Mouse (Mus musculus) stomach, embryonic 15.5 days (tissue): ENCODE measurements around the gene Izumo4. TPM values are rescaled to one million over a fixed set of nuclear protein-coding genes. Genes with fewer than 3 reads are reported as not detected.

Experiments
- ATAC-seq: fragments of 200-750 bp; cut with Nextera tagmentation; 2 replicates; pipeline ENCODE4 v1.8.0; 2017; ENCODE audit warnings: low read depth, moderate number of reproducible peaks, moderate TSS enrichment; ENCODE audit not compliant: insufficient read depth, low FRiP score
- H3K27ac ChIP-seq: fragments of 300-500 bp; sonication (generic); 2 replicates; pipeline ENCODE4 v1.5.1; 2015; ENCODE audit warnings: mild to moderate bottlenecking, inconsistent platforms
- H3K27me3 ChIP-seq: fragments of 300-500 bp; sonication (generic); replicated peaks from 2 replicates; pipeline ENCODE4 v1.6.1; 2015; ENCODE audit warnings: inconsistent platforms
- H3K36me3 ChIP-seq: fragments of 300-500 bp; sonication (generic); 2 replicates; pipeline ENCODE4 v1.6.1; 2015; ENCODE audit warnings: inconsistent platforms
- H3K4me1 ChIP-seq: fragments of 300-500 bp; sonication (generic); 2 replicates; pipeline ENCODE4 v1.6.1; 2015; ENCODE audit warnings: inconsistent platforms
- H3K4me2 ChIP-seq: fragments of 300-500 bp; sonication (generic); 2 replicates; pipeline ENCODE4 v1.6.1; 2015; ENCODE audit warnings: mild to moderate bottlenecking, inconsistent platforms
- H3K4me3 ChIP-seq: fragments of 300-500 bp; sonication (generic); replicated peaks from 2 replicates; pipeline ENCODE4 v1.5.1; 2015; ENCODE audit warnings: inconsistent platforms
- H3K9ac ChIP-seq: fragments of 300-500 bp; sonication (generic); 2 replicates; pipeline ENCODE4 v1.6.1; 2015; ENCODE audit warnings: inconsistent platforms
- H3K9me3 ChIP-seq: fragments of 300-500 bp; sonication (generic); 2 replicates; pipeline ENCODE4 v1.6.1; 2016; ENCODE audit warnings: inconsistent platforms
- WGBS: fragments of 180-500 bp; shearing (Covaris S2); methylation state at CpG from one replicate; pipeline ENCODE4 v1.1.7; 2015; 5-methylcytosine and 5-hydroxymethylcytosine counted together
- polyA plus RNA-seq: library from polyadenylated mRNA; unstranded; fragments of >200 nt; fragmentation: Nextera tagmentation; extraction: Ambion mirVana; gene quantifications from 2 replicates; pipeline ENCODE4 v1.2.1, GENCODE M21; 2015

Gene Izumo4
- polyA plus RNA-seq, 1 experiment from 2014 or later, result 27.1 TPM

DNA sequence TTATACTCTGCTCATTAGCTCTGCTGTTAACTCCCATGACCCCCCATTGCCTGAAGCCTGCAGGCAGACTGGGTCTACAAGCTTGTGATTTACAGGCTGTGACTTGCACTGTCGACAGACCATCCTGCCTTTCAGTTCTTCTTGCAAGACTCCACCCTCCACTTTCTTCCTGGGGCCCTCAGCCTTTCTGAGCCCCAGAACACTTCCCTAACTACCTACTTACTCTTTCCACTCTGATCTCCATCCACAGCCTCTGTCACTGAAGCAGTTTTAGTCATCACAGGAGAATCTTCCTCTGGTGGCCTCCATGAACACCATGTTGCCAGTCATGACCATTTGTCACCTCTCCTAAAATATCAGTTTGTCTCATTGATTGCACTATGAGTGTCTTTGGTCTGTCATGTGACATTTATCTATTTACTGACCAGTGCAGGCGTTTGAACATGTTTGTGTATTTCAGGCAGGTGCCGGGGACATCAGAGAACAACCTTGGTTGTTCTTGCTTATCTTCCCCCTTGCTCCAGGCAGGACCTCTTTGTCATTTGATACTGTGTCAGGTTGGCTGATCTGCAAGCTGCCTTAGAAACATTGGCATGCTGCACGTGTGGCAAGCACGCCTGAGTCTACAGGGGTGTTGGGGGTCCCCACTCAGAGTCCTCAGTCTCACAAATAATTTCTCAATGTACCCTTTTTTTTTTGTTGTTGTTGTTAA lies 38.3 kb upstream of the Izumo4 start:
- H3K4me1 ChIP-seq, result peaks cover 46% of the 10 kb centered on the region
- WGBS, result 28% methylated on average over 5 of the region's 5 CpGs

DNA sequence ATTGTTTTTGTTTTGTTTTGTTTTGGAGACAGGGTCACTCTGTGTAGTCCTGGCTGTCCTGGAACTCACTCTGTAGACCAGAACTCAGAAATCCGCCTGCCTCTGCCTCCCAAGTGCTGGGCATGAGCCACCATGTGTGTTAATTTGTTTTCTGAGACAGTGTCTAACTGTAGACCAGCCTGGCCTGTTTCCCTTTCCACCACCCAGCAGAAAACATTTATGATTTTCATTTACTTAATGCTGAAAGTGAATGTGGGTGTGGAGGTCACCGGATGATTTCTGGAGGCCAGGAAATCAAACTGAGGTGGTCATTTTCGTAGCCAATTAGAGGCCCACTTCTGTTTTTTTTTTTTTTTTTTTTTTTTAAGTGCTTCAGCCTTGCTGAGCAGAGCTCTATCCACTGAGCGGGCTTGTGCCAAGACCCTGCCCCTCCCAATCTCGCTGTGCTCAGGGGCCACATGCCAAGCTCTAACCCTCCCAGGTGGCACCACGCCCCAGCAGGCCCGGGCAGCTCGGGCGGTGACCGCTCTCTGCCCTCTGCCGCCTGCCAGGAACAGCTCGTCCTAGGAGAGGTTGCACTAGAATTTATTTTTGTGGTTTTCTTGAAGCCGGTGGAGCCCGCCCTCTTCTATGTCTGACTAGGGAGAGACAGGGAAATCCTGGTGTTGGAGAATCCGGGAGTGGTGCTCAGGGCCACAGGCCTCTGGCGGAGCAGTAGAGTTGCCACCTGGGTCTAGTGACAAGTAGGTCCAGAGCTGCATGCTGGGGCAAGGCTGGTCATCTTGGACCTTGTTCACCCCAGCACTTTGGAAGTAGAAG lies 37.6 kb upstream of the Izumo4 start:
- Histone ChIP-seq H3K9ac (no peak overlapping the region), H3K9me3 (no peaks in the 10 kb centered on the region), H3K4me2 (peak overlapping the region; percentile 44), H3K36me3 (peaks cover 31% of the 10 kb centered on the region), H3K27me3 (no peaks in the 10 kb centered on the region), H3K4me1 (peaks cover 40% of the 10 kb centered on the region), H3K27ac (peak overlapping the region; percentile 89), H3K4me3 (0 out of 2 replicates have a peak overlapping the region, but pooled peaks have one; percentile 0)
- ATAC-seq, result peak; percentile 45
- 18% methylated on average over 16 of the region's 16 CpGs for WGBS

More for the DNA sequence above, 38.3 kb upstream of the Izumo4 start:
- Histone ChIP-seq H3K36me3 (peaks cover 23% of the 10 kb centered on the region), H3K27ac (peak overlapping the region; percentile 89), H3K4me3 (no peak overlapping the region), H3K9ac (no peak overlapping the region), H3K4me2 (no peak overlapping the region; the same call in 1 of the 2 replicates), H3K27me3 (no peaks in the 10 kb centered on the region), H3K9me3 (no peaks in the 10 kb centered on the region)
- no peak; the same call in 1 of the 2 replicates for ATAC-seq

DNA sequence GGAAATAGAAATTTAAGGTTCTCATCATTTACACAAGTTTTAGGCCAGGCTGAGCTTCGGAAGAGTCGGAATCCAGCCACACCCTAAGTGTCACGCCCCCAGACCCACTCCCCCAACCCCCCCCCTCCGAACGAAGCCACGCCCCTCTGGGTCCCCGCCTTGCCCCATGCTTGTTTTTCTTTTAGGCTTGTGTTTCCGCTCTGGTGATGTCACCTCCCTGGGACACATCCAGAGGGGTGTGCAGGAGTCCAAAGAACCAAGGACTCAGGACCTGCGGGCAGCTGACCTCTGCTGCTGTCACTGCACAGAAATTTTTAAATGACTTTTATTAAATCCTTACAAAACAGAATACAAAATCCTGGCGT lies 37.0 kb upstream of the Izumo4 start:
- H3K36me3 ChIP-seq, result peaks cover 37% of the 10 kb centered on the region
- WGBS, result 6% methylated on average over 10 of the region's 10 CpGs
- H3K4me1 ChIP-seq, result peaks cover 40% of the 10 kb centered on the region
- no peaks in the 10 kb centered on the region for H3K27me3 ChIP-seq
- peak overlapping the region; percentile 44 for H3K4me2 ChIP-seq
- peak overlapping the region; percentile 89 for H3K27ac ChIP-seq
- no peak overlapping the region for H3K9ac ChIP-seq
- H3K9me3 ChIP-seq, result no peaks in the 10 kb centered on the region
- H3K4me3 ChIP-seq, result 0 out of 2 replicates have a peak overlapping the region, but pooled peaks have one; percentile 0
- peak; percentile 41 for ATAC-seq

GRCm38 (mm10) chr10:80665459-80665858 lies 36.5 kb upstream of the Izumo4 start:
- peaks cover 40% of the 10 kb centered on the region for H3K4me1 ChIP-seq
- H3K27ac ChIP-seq, result peak overlapping the region; percentile 89
- H3K9me3 ChIP-seq, result no peaks in the 10 kb centered on the region
- no peak overlapping the region for H3K9ac ChIP-seq
- 52% methylated on average over 4 of the region's 4 CpGs for WGBS
- ATAC-seq, result no peak
- H3K36me3 ChIP-seq, result peaks cover 41% of the 10 kb centered on the region
- no peak overlapping the region for H3K4me3 ChIP-seq
- H3K4me2 ChIP-seq, result peak overlapping the region; percentile 44; the same call in 1 of the 2 replicates
- no peaks in the 10 kb centered on the region for H3K27me3 ChIP-seq

DNA sequence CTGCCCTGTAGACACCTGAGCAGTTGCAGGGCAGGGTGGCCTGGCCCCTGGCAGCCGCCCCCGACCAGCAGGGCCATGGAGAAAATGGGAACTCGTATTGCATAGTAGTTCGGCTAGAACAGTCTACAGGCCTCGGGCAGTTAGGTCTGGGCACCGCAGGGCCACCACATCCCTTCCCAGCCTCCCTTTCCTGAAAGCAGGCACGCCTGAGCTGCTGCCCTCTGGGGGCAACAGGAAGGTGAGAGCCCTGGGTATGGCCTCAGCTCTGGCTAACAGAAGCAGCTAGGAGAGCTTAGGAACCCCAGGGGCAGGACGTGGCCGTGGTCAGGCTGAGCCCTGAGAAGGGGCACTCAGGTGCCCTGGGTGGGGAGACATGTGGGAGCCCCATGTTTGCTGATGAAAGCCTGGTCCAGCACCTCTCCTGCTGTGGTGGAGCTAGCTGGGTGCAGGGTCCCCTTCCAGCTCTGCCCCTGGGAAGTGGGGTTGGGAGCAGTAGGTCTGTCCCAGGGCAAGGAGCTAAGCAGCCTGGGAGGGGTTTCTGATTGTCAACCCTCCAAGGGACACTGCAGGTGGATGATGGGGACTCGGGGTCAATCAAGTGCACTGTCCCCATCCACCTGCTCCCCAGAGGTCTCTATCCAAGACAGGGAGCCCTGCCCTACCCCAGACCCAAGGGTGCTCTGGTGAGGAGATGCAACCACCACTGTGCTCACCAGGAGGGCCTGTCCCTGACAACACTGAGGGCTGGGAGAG lies 35.8 kb upstream of the Izumo4 start:
- H3K9ac ChIP-seq, result no peak overlapping the region
- peak overlapping the region; percentile 89 for H3K27ac ChIP-seq
- no peaks in the 10 kb centered on the region for H3K9me3 ChIP-seq
- WGBS, result 68% methylated on average over 10 of the region's 10 CpGs
- peaks cover 47% of the 10 kb centered on the region for H3K36me3 ChIP-seq
- peaks cover 40% of the 10 kb centered on the region for H3K4me1 ChIP-seq
- ATAC-seq, result no peak
- H3K4me2 ChIP-seq, result no peak overlapping the region
- no peak overlapping the region for H3K4me3 ChIP-seq
- no peaks in the 10 kb centered on the region for H3K27me3 ChIP-seq

DNA sequence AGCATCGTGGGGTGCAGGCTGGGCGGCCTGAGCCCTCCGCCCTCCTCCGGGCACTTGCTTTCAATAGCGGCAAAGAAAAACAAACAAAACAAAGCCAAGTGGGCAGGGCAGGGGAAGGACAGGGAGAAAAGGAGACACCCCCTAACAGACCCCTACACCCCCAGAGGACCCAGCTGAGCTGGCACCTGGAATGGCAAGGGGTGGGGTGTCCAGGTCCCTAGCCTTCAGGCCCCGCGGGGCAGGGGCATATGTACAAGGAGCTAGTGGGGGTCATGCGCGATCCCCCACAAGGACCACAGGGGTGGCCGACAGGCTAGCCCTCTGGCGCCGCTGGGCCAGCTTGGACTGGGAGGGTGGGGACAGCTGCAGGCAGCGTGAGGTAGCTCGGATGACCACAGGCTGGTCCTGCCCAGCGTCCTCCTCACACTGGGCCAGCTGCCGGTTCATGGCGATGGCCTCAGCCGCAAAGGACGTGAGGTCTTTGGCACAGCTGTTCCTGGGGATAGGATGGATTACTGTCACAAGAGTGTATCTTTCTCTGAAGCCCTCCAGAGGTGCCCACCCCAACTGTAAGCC lies 35.1 kb upstream of the Izumo4 start:
- no peak overlapping the region for H3K27ac ChIP-seq
- no peak overlapping the region for H3K4me2 ChIP-seq
- no peak for ATAC-seq
- no peaks in the 10 kb centered on the region for H3K27me3 ChIP-seq
- H3K9ac ChIP-seq, result no peak overlapping the region
- no peaks in the 10 kb centered on the region for H3K9me3 ChIP-seq
- no peak overlapping the region for H3K4me3 ChIP-seq
- WGBS, result 80% methylated on average over 19 of the region's 19 CpGs
- H3K4me1 ChIP-seq, result peaks cover 40% of the 10 kb centered on the region
- peaks cover 52% of the 10 kb centered on the region for H3K36me3 ChIP-seq

DNA sequence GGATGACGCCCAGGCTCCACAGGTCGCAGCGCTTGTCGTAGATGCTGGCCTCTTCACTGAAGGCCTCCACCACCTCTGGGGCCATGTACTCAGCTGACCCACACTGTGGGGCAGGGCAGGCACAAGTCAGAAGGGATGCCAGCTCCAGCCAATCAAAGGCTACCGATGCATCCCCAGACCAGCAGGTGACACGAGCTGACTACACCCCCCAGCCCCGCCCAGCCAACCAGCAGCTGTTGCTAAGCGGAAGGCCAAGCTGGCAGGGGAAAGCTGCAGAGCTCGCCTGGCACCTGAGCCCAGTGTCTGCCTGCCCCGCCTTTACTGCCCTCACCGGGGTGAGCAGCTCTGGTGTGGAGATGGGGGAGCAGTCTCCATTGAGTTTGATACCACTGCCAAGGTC lies 33.4 kb upstream of the Izumo4 start:
- 76% methylated on average over 11 of the region's 11 CpGs for WGBS
- Histone ChIP-seq H3K9me3 (no peaks in the 10 kb centered on the region), H3K27me3 (no peaks in the 10 kb centered on the region), H3K4me3 (no peak overlapping the region), H3K9ac (no peak overlapping the region), H3K4me1 (peaks cover 48% of the 10 kb centered on the region), H3K4me2 (no peak overlapping the region), H3K36me3 (peaks cover 52% of the 10 kb centered on the region), H3K27ac (0 out of 2 replicates have a peak overlapping the region, but pooled peaks have one; percentile 46)
- ATAC-seq, result no peak

DNA sequence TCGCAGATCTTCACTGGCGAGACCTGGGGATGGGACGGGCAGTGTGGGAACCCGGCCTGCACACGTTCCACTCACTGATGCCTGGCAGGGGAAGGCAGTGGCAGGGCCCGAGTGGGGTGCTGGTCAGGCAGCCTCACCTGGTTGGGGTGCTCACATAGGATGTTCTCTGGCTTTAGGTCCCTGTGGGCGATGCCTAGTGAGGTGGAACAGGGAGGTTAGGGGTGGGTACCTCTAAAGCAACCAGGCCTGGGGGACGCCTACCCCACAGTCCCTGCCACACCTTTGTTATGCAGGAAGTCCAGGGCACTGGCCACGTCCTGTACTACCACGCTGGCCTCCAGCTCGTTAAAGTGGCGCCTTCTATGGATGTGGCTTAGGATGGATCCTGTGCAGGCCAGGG lies 33.0 kb upstream of the Izumo4 start:
- peaks cover 48% of the 10 kb centered on the region for H3K4me1 ChIP-seq
- peaks cover 52% of the 10 kb centered on the region for H3K36me3 ChIP-seq
- 87% methylated on average over 12 of the region's 12 CpGs for WGBS
- H3K4me3 ChIP-seq, result no peak overlapping the region
- no peak overlapping the region for H3K27ac ChIP-seq
- H3K9me3 ChIP-seq, result no peaks in the 10 kb centered on the region
- no peak overlapping the region for H3K4me2 ChIP-seq
- no peaks in the 10 kb centered on the region for H3K27me3 ChIP-seq
- no peak overlapping the region for H3K9ac ChIP-seq
- no peak for ATAC-seq

DNA sequence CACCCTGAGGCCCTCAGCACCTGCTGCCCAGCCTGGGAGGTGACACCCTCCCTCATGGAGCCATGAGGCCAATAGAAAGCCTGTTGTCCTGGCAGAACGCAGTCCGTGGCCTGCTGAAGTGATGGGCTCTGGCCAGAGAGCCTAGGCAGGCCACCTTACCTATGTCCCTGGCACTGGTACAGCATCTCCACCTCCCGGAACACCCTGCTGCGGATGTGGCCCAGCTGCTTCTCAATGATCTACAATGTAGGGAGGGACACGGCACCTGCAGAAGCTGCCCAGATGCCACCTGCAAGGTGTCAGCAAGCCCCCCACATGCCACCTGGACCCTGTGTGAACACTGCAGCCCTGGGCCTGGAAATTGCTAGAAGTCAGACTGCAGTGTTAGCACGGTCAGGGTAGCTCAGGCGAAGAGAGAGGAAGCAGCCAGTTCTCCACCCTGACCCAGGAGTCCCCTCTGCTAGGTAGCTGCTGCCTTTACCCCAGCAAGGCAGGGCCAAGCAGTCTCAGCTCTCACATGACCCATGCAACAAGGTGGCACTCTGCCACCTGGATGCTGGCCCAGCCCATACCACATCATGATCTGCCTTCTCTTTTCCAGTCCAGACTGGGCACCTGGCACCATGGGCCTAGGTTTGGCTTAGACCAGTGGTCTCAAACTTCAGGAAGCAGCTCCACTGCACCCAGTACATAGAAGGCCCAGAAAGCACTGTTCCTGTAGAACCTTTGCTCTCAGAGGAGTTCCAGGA lies 32.1 kb upstream of the Izumo4 start:
- Histone ChIP-seq H3K4me3 (no peak overlapping the region), H3K4me2 (no peak overlapping the region), H3K4me1 (peaks cover 50% of the 10 kb centered on the region), H3K36me3 (peaks cover 52% of the 10 kb centered on the region), H3K9ac (no peak overlapping the region), H3K27ac (no peak overlapping the region), H3K9me3 (no peaks in the 10 kb centered on the region), H3K27me3 (no peaks in the 10 kb centered on the region)
- ATAC-seq, result no peak
- WGBS, result 95% methylated on average over 7 of the region's 7 CpGs

- Histone ChIP-seq H3K36me3 (peaks cover 52% of the 10 kb centered on the region), H3K27me3 (no peaks in the 10 kb centered on the region), H3K4me1 (peaks cover 48% of the 10 kb centered on the region), H3K4me3 (no peak overlapping the region), H3K4me2 (no peak overlapping the region), H3K27ac (no peak overlapping the region), H3K9ac (no peak overlapping the region), H3K9me3 (no peaks in the 10 kb centered on the region)
- WGBS, result 90% methylated on average over 2 of the region's 2 CpGs
- no peak for ATAC-seq
Measured at GRCm38 (mm10) chr10:80670531-80670930, 31.5 kb upstream of the Izumo4 start.

GRCm38 (mm10) chr10:80671251-80671650 lies 30.7 kb upstream of the Izumo4 start:
- no peak overlapping the region for H3K4me2 ChIP-seq
- H3K4me1 ChIP-seq, result peaks cover 41% of the 10 kb centered on the region
- 92% methylated on average over 4 of the region's 4 CpGs for WGBS
- no peak overlapping the region for H3K4me3 ChIP-seq
- H3K27me3 ChIP-seq, result no peaks in the 10 kb centered on the region
- H3K9ac ChIP-seq, result no peak overlapping the region
- H3K9me3 ChIP-seq, result no peaks in the 10 kb centered on the region
- peaks cover 50% of the 10 kb centered on the region for H3K36me3 ChIP-seq
- no peak overlapping the region for H3K27ac ChIP-seq
- no peak for ATAC-seq
